Mouse (Mus musculus) erythroblast, adult 5-6 weeks (primary cell): ENCODE results near the gene Tpbgl. TPM values are rescaled to one million over a fixed set of nuclear protein-coding genes. Genes with fewer than 3 reads are reported as not detected.
A peak's percentile ranks its signal among the peaks of the same experiment; 100 is the strongest.

Source experiments
- ATAC-seq: replicated peaks from 2 replicates; pipeline ENCODE4 v1.8.0; 2016; ENCODE audit warnings: moderate number of reproducible peaks, mild to moderate bottlenecking, moderate TSS enrichment, inconsistent platforms; ENCODE audit not compliant: poor library complexity, low FRiP score, severe bottlenecking
- total RNA-seq, 2 experiments: library from RNA; stranded (forward) in 1 of 2; stranded (reverse) in 1 of 2; fragments of 150-400 nt in 1 of 2; fragments of 200-764, 138-1000 nt in 1 of 2; gene quantifications; 2 replicates each; pipeline versions ENCODE4 v1.2.3 to v1.2.4; 2015 to 2017; ENCODE audit warnings: low replicate concordance in 2 of 2

Gene Tpbgl
- total RNA-seq, 2 experiments from 2014 or later: not detected

DNA sequence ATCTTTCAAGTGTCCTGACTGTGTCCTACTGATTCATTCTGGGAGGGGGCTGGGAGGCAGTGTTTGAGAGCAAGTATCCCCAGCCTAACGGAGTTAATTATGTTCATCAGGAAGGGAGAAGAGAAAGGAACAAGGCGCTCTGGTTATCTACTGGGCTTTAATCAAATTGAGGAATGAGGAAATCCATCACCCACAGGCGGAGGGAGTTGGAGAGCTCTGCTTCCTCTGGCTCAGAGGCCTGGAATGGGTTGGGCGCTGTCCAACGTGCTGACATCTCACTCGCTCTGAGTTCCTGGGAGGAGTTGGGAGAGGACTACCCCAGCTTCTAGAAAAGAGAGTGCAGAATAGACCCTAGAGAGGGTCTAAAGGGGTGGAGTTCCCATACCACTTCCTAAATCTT lies 21.7 kb upstream of the Tpbgl start:
- ATAC-seq: no peak

DNA sequence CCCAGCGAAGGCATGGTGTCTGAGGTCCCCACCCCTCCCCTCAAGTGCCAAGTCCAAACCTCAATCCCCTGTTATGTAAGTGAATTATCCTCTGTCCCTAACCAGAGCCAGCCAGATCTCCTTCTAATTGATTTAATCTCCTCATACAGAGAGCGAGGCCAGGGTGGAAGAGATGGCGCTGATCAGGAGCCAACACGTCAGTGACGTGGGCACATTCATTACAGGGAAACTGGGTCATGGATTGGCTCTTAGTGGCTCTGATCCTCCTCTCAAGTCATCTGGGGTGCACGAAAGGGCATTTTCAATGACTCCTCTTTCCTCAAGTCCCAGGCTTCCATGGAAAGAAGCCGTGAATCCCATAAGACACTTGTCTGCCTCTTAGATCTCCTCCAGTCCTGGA lies 17.8 kb upstream of the Tpbgl start:
- ATAC-seq: no peak

DNA sequence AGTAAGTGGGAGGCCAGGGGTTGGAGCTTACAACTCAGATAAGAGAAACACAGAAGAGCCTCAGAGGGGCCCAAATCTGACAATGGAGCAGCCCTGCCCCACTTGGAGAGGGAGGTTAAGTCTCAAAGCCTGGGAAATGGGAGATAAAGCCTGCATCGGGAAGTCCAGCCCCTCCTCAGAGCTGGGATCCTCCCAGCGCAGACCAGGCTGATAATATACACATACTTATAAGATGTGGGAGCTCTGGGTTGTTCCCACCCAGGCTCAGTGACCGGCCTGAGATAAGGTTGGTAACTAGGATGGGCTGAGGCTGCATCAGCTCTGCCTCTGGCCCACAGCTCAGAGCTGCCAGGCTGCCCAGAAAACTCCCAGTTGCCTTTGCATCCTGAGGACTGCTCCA lies 15.2 kb upstream of the Tpbgl start:
- ATAC-seq: no peak

DNA sequence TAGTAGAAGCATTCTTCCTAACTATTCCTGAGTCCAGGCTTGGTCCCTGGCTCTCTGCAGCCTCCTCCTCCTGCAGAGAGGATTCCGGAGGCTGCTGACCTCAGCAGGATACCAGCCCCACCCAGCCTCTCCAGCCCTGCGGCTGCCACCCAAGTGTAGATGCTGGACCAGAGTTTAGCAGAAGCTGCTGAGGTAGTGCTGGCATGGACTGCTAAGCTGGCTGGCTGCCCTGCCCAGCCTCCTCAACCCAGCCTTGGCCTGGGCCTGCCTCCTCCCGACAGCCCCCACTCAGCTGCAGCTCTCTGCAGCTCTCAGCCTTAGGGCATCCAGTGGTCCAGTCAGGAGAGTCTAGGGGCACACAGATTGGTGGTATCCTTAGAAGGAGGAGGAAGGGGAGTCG lies 14.3 kb upstream of the Tpbgl start:
- ATAC-seq: no peak

DNA sequence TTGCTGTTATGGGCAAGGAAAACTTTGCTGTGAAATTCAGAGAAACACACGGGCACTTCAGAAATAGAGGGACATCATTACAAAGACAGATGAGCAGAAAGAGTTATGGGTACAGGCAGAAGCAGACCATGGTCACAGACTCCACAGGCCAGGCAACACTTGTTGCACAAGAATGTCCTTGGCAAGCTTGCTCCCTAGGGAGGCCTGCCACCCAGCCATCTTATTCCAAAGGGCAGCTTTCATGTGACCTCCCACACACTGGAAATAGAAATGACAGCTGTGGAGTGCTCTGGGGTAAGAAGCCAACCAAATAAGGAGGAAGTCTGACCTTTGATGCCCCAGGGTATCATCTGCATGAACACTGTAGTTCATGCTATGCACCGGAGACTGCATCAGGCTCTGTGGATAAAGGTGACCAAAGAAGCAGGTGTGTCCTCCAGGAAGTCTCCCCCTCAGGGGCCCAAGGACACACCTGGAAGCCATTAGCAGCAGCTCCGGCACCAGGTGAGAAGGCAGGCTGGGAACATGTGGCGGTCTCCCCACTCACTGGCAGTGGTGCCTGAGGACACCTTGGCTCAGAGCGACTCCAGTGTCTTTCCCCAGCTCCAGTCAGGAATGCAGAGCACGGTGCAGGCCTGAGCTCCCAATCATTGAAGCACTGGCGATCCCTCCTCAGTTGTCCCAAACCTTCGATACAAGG lies 7.2 kb upstream of the Tpbgl start:
- no peak for ATAC-seq

DNA sequence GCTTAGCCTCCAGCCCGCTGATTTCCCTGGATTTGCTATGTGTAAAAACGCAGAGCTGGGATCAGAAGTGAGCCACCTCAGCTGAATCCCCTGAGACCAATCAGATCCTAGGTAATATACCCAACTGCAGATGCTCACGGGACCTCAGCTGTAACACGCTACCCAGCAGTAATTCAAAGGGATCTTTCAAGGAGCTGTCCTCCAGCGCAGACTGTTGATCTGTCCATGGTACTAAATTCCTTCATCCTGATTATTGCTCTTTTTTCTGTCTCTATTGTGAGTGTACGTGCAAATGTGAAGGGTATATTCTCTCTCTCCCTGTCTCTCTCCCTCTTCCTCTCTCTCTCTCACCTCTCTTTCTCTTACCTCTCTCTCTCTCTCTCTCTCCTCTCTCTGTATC lies 5.4 kb upstream of the Tpbgl start:
- ATAC-seq: no peak

DNA sequence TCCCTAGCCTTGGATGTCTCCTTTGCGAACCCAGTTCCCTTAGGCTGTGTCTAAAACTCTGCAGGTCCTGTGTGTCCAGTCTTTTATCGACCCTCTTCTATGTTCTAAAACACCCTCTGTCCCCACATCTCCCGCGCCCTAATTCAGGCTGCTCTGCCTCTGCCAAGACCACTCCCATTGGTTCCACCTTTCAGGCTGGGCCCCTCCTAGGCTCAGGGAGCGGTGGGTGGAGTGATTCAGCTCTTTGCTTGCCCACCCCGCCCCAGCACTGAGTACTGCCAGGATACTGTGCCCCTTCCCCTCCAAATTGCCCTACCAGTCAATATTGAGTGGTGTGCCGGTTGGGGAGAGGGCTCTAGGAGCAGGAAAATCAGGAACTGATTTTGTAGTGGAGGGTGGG lies 463 bp upstream of the Tpbgl start:
- no peak for ATAC-seq

DNA sequence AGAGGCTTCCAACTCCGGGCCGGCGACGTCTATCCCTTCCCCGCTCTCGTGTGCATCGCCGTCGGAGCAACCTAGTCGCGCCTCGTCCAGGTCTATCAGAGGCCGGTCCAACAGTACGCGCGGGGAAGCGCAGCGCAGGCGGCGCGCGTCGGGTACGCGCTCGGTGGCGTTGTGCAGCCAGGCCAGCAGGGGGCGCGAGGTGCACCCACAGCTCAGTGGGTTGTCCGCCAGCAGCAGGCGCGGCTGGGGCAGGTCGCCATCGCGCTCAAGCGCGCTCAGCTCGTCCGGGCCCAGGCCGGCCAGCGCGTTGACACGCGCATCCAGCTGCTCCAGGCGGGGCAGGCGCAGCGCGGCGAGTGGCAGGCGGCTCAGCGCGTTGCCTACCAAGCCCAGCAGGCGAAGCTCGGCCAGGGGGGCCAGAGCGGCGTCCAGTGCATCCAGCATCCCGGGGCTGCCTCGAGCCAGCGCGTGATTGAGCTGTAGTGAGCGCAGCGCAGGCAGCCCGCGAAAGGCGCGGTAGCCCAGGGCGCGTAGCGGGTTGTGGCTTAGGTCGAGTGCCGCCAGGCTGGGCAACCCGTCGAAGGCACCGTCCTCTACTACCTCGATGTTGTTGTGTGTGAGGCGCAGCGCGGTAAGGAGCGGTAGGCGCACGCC lies 1.1 kb downstream of the Tpbgl start:
- peak; percentile 88 for ATAC-seq

DNA sequence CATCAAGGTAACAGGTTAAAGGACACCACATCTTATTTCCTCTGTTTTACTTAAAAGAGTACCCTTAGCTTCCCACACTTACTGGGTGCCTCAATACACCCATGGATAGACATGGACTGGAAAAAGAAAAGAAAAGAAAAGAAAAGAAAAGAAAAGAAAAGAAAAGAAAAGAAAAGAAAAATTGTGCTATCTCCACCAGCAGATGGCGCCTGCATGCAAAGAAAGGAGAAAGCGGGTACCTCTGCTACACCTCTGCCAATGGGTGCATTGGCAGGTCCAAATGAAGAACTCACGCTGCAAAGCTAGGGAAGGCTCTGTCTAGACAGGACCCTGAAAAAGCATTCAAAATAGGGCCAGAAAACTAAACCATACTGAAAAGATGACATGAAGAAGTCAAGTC lies 8.0 kb downstream of the Tpbgl start:
- ATAC-seq: no peak

DNA sequence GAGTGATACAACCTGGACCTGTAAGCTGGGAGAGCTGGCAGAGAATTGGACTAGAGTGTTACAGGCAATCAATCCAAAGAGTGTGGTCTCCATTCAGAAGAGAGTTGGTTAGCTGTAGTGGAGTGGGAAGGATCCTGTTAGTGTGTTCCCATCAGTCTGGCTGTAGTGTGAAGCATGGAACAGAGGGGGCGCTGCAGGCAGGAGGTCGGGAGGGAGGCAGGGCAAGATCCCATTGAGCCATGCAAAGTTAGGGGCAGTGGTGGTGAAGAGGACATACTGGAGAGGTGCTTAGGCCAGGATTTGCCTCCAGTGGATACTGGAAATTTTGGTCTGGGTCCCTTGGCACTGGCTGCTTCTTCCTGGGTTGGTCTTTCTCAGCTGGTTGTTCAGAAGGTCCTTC lies 8.6 kb downstream of the Tpbgl start:
- ATAC-seq: peak; percentile 27; the same call in 1 of the 2 replicates

DNA sequence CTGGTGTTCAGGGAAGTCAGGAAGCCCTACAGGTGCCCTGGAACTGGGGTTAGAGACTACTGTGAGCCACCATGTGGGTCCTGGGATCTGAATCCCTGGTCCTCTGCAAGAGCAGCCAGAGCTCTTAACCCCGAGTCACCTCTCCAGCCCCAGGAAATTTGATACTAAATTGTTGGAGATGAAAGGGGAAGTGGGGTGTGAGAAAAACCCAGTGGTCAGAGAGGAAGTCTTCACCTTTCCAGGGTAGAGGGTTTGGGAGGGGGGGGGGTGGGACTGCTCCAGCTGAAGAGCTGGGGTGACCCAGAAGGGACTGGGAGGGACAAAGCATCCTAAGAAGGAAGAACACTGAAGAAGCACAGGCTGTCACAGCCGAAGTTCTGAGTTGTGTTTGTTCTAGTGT lies 19.3 kb downstream of the Tpbgl start:
- ATAC-seq: no peak

DNA sequence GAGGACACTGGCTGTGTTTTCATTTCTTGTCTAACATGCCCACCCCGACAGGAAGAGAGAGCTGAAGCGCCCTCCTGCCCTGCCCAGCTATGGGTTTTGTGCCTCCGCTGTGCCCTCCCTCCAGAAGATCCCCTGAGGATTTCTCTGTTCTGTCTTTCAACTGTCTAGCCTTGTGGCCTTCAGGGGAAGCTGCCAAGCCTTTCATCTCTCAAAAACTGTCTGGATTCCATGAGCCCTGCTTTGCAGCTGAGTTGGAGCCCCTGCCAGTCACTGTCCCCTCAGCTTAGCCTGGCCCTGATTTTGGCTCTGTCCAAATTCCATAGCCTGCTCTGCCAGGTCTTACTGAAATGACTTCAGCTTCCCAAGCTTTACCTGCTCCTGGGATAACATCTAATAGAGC lies 20.1 kb downstream of the Tpbgl start:
- ATAC-seq: no peak

DNA sequence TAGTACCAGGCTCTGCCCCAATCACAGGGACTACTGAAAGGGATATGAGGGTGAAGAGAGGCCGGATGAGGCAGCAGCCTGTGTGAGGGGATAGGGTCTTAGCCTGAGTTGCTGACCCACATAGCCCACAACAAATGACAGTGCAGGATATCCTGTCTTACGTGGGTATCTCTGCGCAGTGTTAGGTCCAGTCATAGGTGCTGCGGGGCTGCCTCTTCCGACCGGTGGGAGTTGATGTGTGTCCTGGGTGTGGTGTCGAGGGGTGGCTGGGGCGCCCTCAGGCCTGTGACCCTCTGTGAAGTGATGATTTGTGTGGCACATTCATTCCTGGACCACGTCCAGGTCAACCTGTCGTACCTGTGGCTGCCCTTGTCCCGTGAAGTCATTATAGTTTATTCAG lies 20.6 kb downstream of the Tpbgl start:
- no peak for ATAC-seq

DNA sequence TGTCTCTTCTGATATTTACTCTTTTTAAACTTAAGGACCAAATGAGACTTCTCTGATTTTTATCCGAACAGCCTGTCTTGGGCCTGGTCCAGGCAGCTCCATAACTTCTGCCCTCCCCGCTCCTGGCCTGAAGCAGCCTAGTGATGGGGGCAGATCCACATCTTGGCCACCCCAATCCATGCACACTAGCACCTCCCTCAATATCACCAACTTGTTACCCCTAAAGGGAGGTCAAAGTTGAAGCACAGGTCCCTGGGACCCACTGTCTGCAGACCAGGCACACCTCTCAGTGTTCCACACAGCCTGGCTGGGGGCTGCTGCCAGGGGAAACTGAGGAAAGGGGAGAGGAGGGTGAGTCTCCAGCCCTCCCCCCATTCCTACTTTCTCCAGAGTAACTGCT lies 21.8 kb downstream of the Tpbgl start:
- peak; percentile 26 for ATAC-seq

DNA sequence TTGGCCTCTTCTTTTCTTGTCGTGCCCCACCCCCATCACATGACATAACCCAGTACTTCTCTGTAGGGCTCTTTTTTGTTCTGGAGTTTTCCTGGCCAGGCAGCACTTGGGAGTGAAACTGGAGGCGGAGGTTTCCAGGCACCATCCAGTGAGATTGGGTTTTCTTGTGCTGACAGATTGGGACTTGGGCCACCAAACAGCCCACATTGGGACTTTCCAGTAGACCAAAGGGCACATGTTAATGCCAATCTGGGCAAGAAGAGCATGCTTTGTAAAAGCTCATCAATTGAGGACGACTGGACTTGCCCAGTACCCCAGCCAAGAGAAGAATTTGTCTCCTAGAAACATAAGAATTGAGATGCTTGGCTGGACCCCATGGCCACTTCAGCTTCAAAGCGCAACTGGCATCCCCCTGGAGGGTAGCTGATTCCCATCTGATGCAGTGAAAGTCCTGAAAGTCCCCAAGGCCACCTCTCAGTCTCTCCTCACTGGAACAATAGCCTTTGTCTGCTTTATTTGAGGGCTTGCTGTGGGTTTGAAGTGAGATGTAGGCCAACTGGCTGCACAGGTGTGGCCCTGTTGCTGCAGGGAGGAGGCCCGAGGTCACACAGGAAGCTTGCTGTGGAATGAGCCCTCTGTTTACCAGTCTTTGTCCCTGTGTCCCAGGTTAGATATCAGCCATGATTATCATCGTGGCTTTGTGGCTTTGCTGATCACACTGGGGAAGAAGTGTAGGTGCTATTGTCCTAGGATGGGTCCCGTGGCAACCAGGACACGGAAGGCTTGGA lies 22.8 kb downstream of the Tpbgl start:
- no peak for ATAC-seq

DNA sequence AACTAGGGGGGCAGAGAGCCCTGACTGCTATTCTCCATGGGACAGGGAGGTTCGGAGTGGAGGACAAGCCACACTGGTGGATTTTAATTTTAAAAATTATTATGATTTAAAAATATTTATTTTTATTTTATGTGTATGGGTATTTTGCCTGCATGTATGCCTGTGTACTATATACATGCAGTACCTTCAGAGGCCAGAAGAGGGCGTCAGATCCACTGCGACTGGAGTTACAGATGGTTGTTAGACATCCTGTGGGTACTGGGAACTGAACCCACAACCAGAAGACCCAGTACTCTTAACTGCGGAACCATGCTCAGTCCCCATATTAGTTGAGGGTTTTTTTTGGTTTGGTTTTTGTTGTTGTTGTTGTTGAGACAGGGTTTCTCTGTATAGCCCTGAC lies 28.2 kb downstream of the Tpbgl start:
- no peak for ATAC-seq

DNA sequence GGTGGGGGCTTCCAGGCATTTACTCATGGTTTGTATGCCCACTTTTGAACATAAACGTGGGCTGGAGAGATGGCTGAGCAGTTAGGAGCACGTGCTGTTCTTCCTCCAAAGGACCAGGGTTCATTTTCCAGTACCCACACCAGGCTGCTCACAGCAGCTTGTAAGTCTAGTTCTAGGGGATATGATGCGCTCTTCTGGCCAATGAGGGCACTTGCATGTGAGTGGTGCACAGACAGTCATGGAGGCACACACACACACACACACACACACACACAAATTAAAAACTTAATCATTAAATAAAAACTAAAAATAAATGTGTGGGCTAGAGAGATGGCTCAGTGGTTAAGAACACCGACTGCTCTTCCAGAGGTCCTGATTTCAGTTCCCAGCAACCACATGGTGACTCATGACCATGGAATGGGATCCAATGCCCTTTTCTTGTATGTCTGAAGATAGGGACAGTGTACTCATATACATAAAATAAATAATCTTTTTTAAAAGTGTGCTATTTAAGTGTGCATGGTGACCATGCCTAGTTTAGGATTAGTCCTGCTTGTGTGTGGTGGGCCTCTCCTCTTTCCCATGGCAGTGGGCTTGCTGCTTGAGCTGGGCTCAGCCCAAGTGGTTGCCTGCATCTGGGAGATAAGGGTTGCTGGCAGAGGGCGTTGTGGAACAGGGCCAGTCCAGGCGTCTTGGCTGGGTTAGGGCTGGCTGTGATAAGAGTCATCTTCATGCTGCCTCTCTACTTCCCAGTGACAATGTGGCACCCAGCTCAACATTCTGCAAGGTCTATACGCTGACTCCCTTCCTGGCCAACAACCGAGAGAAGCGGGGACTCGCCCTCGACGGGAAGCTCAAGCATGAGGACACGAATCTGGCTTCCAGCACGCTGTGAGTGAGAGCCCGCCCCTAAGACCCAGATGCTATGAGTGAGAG lies 32.8 kb downstream of the Tpbgl start:
- ATAC-seq: peak; percentile 74

DNA sequence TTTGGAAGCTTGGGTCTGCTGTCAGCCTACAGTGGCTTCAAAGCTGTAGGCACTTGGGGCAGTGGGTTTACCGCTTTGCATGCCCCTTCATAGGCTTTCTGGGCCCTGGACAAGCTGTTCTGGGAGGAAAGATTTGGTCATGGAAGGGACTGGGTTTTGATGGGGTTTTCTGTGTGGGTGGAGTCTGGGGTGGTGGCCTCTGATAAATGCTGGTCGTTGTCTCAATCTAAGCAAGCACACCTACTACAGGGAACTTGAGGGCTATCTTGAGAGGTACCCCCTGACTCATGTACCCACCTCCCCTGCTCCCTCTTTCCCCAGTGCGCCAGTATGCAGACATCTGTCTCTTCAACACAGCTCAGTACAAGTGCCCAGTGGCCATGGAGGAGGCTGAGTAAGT lies 34.2 kb downstream of the Tpbgl start:
- ATAC-seq: peak; percentile 33

DNA sequence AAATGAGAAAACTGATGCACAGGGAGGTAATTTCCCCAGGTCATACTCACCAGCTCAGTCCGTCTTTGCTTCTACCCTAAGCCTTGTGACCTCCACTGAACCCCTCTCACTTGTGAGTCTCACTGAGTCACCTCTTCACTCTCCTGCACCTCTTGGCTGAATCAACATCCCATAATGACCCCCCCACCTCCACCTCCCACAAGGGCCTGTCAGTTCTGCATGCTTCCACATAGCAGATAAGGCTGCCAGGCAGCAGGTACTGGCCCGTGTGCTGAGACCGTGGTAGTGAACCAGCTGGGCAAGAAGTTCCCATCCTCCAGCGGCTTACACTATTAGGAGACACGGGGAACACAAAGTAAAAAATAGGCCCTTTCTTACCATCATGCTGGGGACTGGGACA lies 36.3 kb downstream of the Tpbgl start:
- peak; percentile 24 for ATAC-seq

DNA sequence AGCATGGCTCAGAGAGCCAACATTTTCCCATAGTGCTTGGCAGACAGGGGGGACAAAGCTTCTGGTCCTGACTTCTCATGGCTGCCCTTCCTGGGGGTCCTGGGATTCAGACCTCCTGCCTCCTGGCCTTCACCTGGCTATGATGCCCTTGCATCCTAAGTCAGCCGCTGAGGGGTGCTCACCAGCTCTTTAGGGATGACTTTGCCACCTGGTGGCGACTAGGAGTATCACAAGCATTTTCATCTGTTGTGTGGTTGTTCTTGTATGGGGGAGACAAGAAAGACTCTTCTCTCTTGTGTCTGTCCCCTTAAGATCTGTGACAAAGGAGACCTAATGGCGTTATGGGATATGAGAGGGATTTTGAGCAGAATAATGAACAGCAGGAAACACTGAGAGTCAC lies 36.8 kb downstream of the Tpbgl start:
- peak; percentile 43 for ATAC-seq
